Mouse (Mus musculus) limb, embryonic 11.5 days (tissue): ENCODE measurements around the gene Pspn. TPM values are rescaled to one million over a fixed set of nuclear protein-coding genes. Genes with fewer than 3 reads are reported as not detected.

ENCODE experiments used
- ATAC-seq: fragments of 200-750 bp; cut with Nextera tagmentation; 2 replicates; pipeline ENCODE4 v1.8.0; 2017; ENCODE audit warnings: low read depth; ENCODE audit not compliant: insufficient number of reproducible peaks, low FRiP score, low TSS enrichment
- DNase-seq: peaks from one replicate; pipeline ENCODE4 v3.0.0-alpha.2; 2015; ENCODE audit warnings: low spot score
- H3K27ac ChIP-seq: fragments of 300-500 bp; sonication (generic); replicated peaks from 2 replicates; pipeline ENCODE4 v1.5.1; 2014; ENCODE audit warnings: low read depth, mild to moderate bottlenecking, low read length
- H3K27me3 ChIP-seq: fragments of 300-500 bp; sonication (generic); 2 replicates; pipeline ENCODE4 v1.6.1; 2014; ENCODE audit warnings: mild to moderate bottlenecking, low read length, mixed read lengths; ENCODE audit not compliant: control insufficient read depth, insufficient read depth
- H3K36me3 ChIP-seq: fragments of 300-500 bp; sonication (generic); 2 replicates; pipeline ENCODE4 v1.6.1; 2014; ENCODE audit warnings: mild to moderate bottlenecking, low read length, moderate library complexity, mixed read lengths; ENCODE audit not compliant: control insufficient read depth, insufficient read depth
- H3K4me1 ChIP-seq: fragments of 300-500 bp; sonication (generic); 2 replicates; pipeline ENCODE4 v1.6.1; 2014; ENCODE audit warnings: low read length, mixed read lengths; ENCODE audit not compliant: control insufficient read depth, insufficient read depth
- H3K4me2 ChIP-seq: fragments of 300-500 bp; sonication (generic); 2 replicates; pipeline ENCODE4 v1.6.1; 2014; ENCODE audit warnings: low read depth, mild to moderate bottlenecking, moderate library complexity; ENCODE audit not compliant: severe bottlenecking
- H3K4me3 ChIP-seq: fragments of 300-500 bp; sonication (generic); 2 replicates; pipeline ENCODE4 v1.5.1; 2014; ENCODE audit warnings: low read depth, low read length
- H3K9ac ChIP-seq: fragments of 300-500 bp; sonication (generic); 2 replicates; pipeline ENCODE4 v1.6.1; 2014; ENCODE audit warnings: mild to moderate bottlenecking, low read length
- H3K9me3 ChIP-seq: fragments of 300-500 bp; sonication (generic); 2 replicates; pipeline ENCODE4 v1.6.1; 2016; ENCODE audit warnings: low read length; ENCODE audit not compliant: control insufficient read depth
- WGBS: fragments of 180-500 bp; shearing (Covaris S2); extraction: QIAGEN DNeasy Blood & Tissue Kit; methylation state at CpG from one replicate; pipeline ENCODE4 v1.1.7; 2014; 5-methylcytosine and 5-hydroxymethylcytosine counted together
- polyA plus RNA-seq: library from polyadenylated mRNA; unstranded; fragments of >200 nt; fragmentation: Nextera tagmentation; extraction: Ambion mirVana; gene quantifications from 2 replicates; pipeline ENCODE4 v1.2.1, GENCODE M21; 2014

Pspn gene
- polyA plus RNA-seq: 0.72 TPM in 1 of 2 replicates, not detected in the other

GRCm38 (mm10) chr17:56999968-57000609, at the start of gene Pspn:
Pspn (minus strand) TSS chr17:57000018.
- Histone ChIP-seq H3K27me3 (no peaks in the 10 kb centered on the region), H3K4me3 (no peak within 1 kb of the TSS), H3K4me2 (no peak within 1 kb of the TSS), H3K36me3 (peaks cover 19% of the 10 kb centered on the region), H3K27ac (no peak within 1 kb of the TSS), H3K9ac (no peak within 1 kb of the TSS), H3K4me1 (0 out of 2 replicates have a peak, but pooled peaks cover 5% of the 10 kb centered on the region), H3K9me3 (no peaks in the 10 kb centered on the region)
- WGBS: 83% methylated on average over 9 of the region's 9 CpGs
- no peak for ATAC-seq
- DNase-seq: no peak

GRCm38 (mm10) chr17:57048816-57049215, 49.0 kb upstream of the Pspn start:
- Histone ChIP-seq H3K9me3 (no peaks in the 10 kb centered on the region), H3K4me3 (no peak overlapping the region), H3K27me3 (no peaks in the 10 kb centered on the region), H3K27ac (no peak overlapping the region), H3K4me2 (no peak overlapping the region), H3K36me3 (no peaks in the 10 kb centered on the region), H3K4me1 (no peaks in the 10 kb centered on the region), H3K9ac (no peak overlapping the region)
- DNase-seq (no peak), ATAC-seq (no peak)
- WGBS: 94% methylated on average over 3 of the region's 3 CpGs

- Histone ChIP-seq H3K27ac (no peak overlapping the region), H3K4me2 (no peak overlapping the region), H3K9me3 (no peaks in the 10 kb centered on the region), H3K4me3 (no peak overlapping the region), H3K9ac (no peak overlapping the region), H3K36me3 (no peaks in the 10 kb centered on the region), H3K4me1 (no peaks in the 10 kb centered on the region), H3K27me3 (no peaks in the 10 kb centered on the region)
- DNase-seq: no peak
- 31% methylated on average over 5 of the region's 5 CpGs for WGBS
- peak; percentile 53; the same call in 1 of the 2 replicates for ATAC-seq
These were observed 47.6 kb upstream of the Pspn start for GRCm38 (mm10) chr17:57047406-57047805.

GRCm38 (mm10) chr17:57041554-57041953, 41.7 kb upstream of the Pspn start, which contains the start of gene Slc25a41:
Slc25a41 (minus strand) TSS chr17:57041654.
- ATAC-seq: no peak
- no peaks in the 10 kb centered on the region for H3K9me3 ChIP-seq
- no peaks in the 10 kb centered on the region for H3K36me3 ChIP-seq
- DNase-seq: no peak
- no peaks in the 10 kb centered on the region for H3K4me1 ChIP-seq
- H3K27me3 ChIP-seq: peaks cover 8% of the 10 kb centered on the region; the same call in 1 of the 2 replicates
- 76% methylated on average over 8 of the region's 8 CpGs for WGBS
- no peak within 1 kb of the TSS for H3K4me3 ChIP-seq
- no peak within 1 kb of the TSS for H3K9ac ChIP-seq
- H3K4me2 ChIP-seq: no peak within 1 kb of the TSS
- no peak within 1 kb of the TSS for H3K27ac ChIP-seq

- no peak overlapping the region for H3K4me3 ChIP-seq
- no peaks in the 10 kb centered on the region for H3K9me3 ChIP-seq
- H3K27ac ChIP-seq: no peak overlapping the region
- no peak for DNase-seq
- no peak overlapping the region for H3K9ac ChIP-seq
- ATAC-seq: no peak
- no peaks in the 10 kb centered on the region for H3K4me1 ChIP-seq
- no peak overlapping the region for H3K4me2 ChIP-seq
- 39% methylated on average over 8 of the region's 8 CpGs for WGBS
- H3K36me3 ChIP-seq: no peaks in the 10 kb centered on the region
- H3K27me3 ChIP-seq: peaks cover 8% of the 10 kb centered on the region; the same call in 1 of the 2 replicates
These were observed 39.2 kb upstream of the Pspn start for GRCm38 (mm10) chr17:57038978-57039377.

- Histone ChIP-seq H3K27ac (no peak overlapping the region), H3K4me3 (no peak overlapping the region), H3K36me3 (peaks cover 7% of the 10 kb centered on the region; the same call in 1 of the 2 replicates), H3K9ac (no peak overlapping the region), H3K4me1 (peaks cover 8% of the 10 kb centered on the region), H3K9me3 (no peaks in the 10 kb centered on the region), H3K27me3 (no peaks in the 10 kb centered on the region), H3K4me2 (no peak overlapping the region)
- DNase-seq (no peak), ATAC-seq (no peak)
- WGBS: 85% methylated on average over 4 of the region's 4 CpGs
These were observed 33.0 kb upstream of the Pspn start for GRCm38 (mm10) chr17:57032854-57033253.

- ATAC-seq (peak; percentile 96), DNase-seq (peak; percentile 98)
- Histone ChIP-seq H3K4me1 (peaks cover 8% of the 10 kb centered on the region), H3K9me3 (no peaks in the 10 kb centered on the region), H3K27ac (0 out of 2 replicates have a peak overlapping the region, but pooled peaks have one; percentile 25), H3K36me3 (peaks cover 12% of the 10 kb centered on the region; the same call in 1 of the 2 replicates), H3K4me2 (peak overlapping the region; percentile 44), H3K4me3 (peak overlapping the region; percentile 75), H3K9ac (peak overlapping the region; percentile 24; the same call in 1 of the 2 replicates), H3K27me3 (no peaks in the 10 kb centered on the region)
- 1% methylated on average over 38 of the region's 38 CpGs for WGBS
These were observed 32.0 kb upstream of the Pspn start for GRCm38 (mm10) chr17:57031661-57032420.

GRCm38 (mm10) chr17:57030931-57031660, 31.3 kb upstream of the Pspn start, which contains the start of gene Khsrp:
Khsrp (minus strand) TSS chr17:57031522.
- peak; percentile 69 for DNase-seq
- H3K27me3 ChIP-seq: no peaks in the 10 kb centered on the region
- H3K36me3 ChIP-seq: peaks cover 15% of the 10 kb centered on the region; the same call in 1 of the 2 replicates
- peak within 1 kb of the TSS; percentile 97 for H3K4me2 ChIP-seq
- no peak for ATAC-seq
- WGBS: under 1% methylated on average over 89 of the region's 99 CpGs
- H3K9me3 ChIP-seq: no peaks in the 10 kb centered on the region
- H3K4me3 ChIP-seq: peak within 1 kb of the TSS; percentile 75
- peak within 1 kb of the TSS; percentile 91 for H3K27ac ChIP-seq
- H3K9ac ChIP-seq: peak within 1 kb of the TSS; percentile 99
- peaks cover 8% of the 10 kb centered on the region for H3K4me1 ChIP-seq
